Mouse (Mus musculus) liver, embryonic 16.5 days (tissue): ENCODE data around the gene Selplg. TPM values are rescaled to one million over a fixed set of nuclear protein-coding genes. Genes with fewer than 3 reads are reported as not detected.
A peak's percentile ranks its signal among the peaks of the same experiment; 100 is the strongest.

Experiments
- ATAC-seq: fragments of 200-750 bp; cut with Nextera tagmentation; 2 replicates; pipeline ENCODE4 v1.8.0; 2017; ENCODE audit warnings: low read depth, mild to moderate bottlenecking, moderate number of reproducible peaks, moderate library complexity
- H3K27ac ChIP-seq: fragments of 300-500 bp; sonication (generic); 2 replicates; pipeline ENCODE4 v1.5.1; 2014; ENCODE audit warnings: mild to moderate bottlenecking, low read length
- H3K27me3 ChIP-seq: fragments of 300-500 bp; sonication (generic); 2 replicates; pipeline ENCODE4 v1.6.1; 2014; ENCODE audit warnings: low read depth, low read length, mixed read lengths; ENCODE audit not compliant: control insufficient read depth, insufficient read depth
- H3K36me3 ChIP-seq: fragments of 300-500 bp; sonication (generic); 2 replicates; pipeline ENCODE4 v1.6.1; 2014; ENCODE audit warnings: mild to moderate bottlenecking; ENCODE audit not compliant: control insufficient read depth, insufficient read depth
- H3K4me1 ChIP-seq: fragments of 300-500 bp; sonication (generic); 2 replicates; pipeline ENCODE4 v1.6.1; 2014; ENCODE audit warnings: low read depth, low read length, mixed read lengths; ENCODE audit not compliant: control insufficient read depth
- H3K4me2 ChIP-seq: fragments of 300-500 bp; sonication (generic); 2 replicates; pipeline ENCODE4 v1.6.1; 2014; ENCODE audit warnings: low read depth, low read length, mixed read lengths
- H3K4me3 ChIP-seq: fragments of 300-500 bp; sonication (generic); 2 replicates; pipeline ENCODE4 v1.5.1; 2014; ENCODE audit warnings: low read depth, mild to moderate bottlenecking, low read length
- H3K9ac ChIP-seq: fragments of 300-500 bp; sonication (generic); 2 replicates; pipeline ENCODE4 v1.6.1; 2014; ENCODE audit warnings: low read depth, low read length
- H3K9me3 ChIP-seq: fragments of 300-500 bp; sonication (generic); replicated peaks from 2 replicates; pipeline ENCODE4 v1.6.1; 2016; ENCODE audit warnings: low read length; ENCODE audit not compliant: control insufficient read depth
- WGBS: fragments of 180-500 bp; shearing (Covaris S2); extraction: QIAGEN DNeasy Blood & Tissue Kit; methylation state at CpG from one replicate; pipeline ENCODE4 v1.1.7; 2014; ENCODE audit not compliant: insufficient replicate concordance; 5-methylcytosine and 5-hydroxymethylcytosine counted together
- polyA plus RNA-seq: library from polyadenylated mRNA; unstranded; fragments of >200 nt; fragmentation: Nextera tagmentation; extraction: Ambion mirVana; gene quantifications from 2 replicates; pipeline ENCODE4 v1.2.1, GENCODE M21; 2015

The Selplg gene
- polyA plus RNA-seq, 1 experiment from 2014 or later = 15.4 TPM

- H3K27me3 ChIP-seq = no peaks in the 10 kb centered on the region
- H3K9me3 ChIP-seq = no peaks in the 10 kb centered on the region
- H3K9ac ChIP-seq = no peak overlapping the region
- 40% methylated on average over 16 of the region's 16 CpGs for WGBS
- ATAC-seq = no peak
- H3K4me3 ChIP-seq = no peak overlapping the region
- no peak overlapping the region for H3K4me2 ChIP-seq
- H3K4me1 ChIP-seq = peaks cover 10% of the 10 kb centered on the region
- H3K36me3 ChIP-seq = no peaks in the 10 kb centered on the region
- no peak overlapping the region for H3K27ac ChIP-seq
Observed at GRCm38 (mm10) chr5:113833316-113833947, 988 bp upstream of the Selplg start.

GRCm38 (mm10) chr5:113831741-113832140 lies 703 bp downstream of the Selplg start:
- Histone ChIP-seq H3K4me2 (no peak overlapping the region), H3K27ac (no peak overlapping the region), H3K36me3 (no peaks in the 10 kb centered on the region), H3K4me3 (no peak overlapping the region), H3K4me1 (peaks cover 13% of the 10 kb centered on the region), H3K9me3 (no peaks in the 10 kb centered on the region), H3K9ac (no peak overlapping the region), H3K27me3 (no peaks in the 10 kb centered on the region)
- WGBS = 57% methylated on average over 3 of the region's 3 CpGs
- ATAC-seq = no peak

GRCm38 (mm10) chr5:113830796-113831195 lies 1.6 kb downstream of the Selplg start:
- no peak for ATAC-seq
- Histone ChIP-seq H3K9me3 (no peaks in the 10 kb centered on the region), H3K27me3 (no peaks in the 10 kb centered on the region), H3K9ac (no peak overlapping the region), H3K4me3 (no peak overlapping the region), H3K27ac (no peak overlapping the region), H3K36me3 (no peaks in the 10 kb centered on the region), H3K4me2 (no peak overlapping the region), H3K4me1 (peaks cover 13% of the 10 kb centered on the region)
- 54% methylated on average over 5 of the region's 5 CpGs for WGBS

- Histone ChIP-seq H3K27me3 (no peaks in the 10 kb centered on the region), H3K27ac (peak overlapping the region; percentile 36), H3K36me3 (no peaks in the 10 kb centered on the region), H3K4me2 (peak overlapping the region; percentile 19), H3K9me3 (no peaks in the 10 kb centered on the region), H3K4me1 (peaks cover 13% of the 10 kb centered on the region), H3K9ac (peak overlapping the region; percentile 35; the same call in 1 of the 2 replicates), H3K4me3 (peak overlapping the region; percentile 39)
- ATAC-seq = peak; percentile 61
- 9% methylated on average over 10 of the region's 10 CpGs for WGBS
Observed at GRCm38 (mm10) chr5:113830292-113830643, 2.2 kb downstream of the Selplg start.

GRCm38 (mm10) chr5:113829566-113830291 lies 2.7 kb downstream of the Selplg start:
- WGBS = 31% methylated on average over 7 of the region's 7 CpGs
- H3K4me3 ChIP-seq = peak overlapping the region; percentile 39
- no peak for ATAC-seq
- H3K36me3 ChIP-seq = no peaks in the 10 kb centered on the region
- peak overlapping the region; percentile 36 for H3K27ac ChIP-seq
- H3K9ac ChIP-seq = peak overlapping the region; percentile 35; the same call in 1 of the 2 replicates
- H3K4me1 ChIP-seq = peaks cover 13% of the 10 kb centered on the region
- H3K27me3 ChIP-seq = no peaks in the 10 kb centered on the region
- no peaks in the 10 kb centered on the region for H3K9me3 ChIP-seq
- H3K4me2 ChIP-seq = peak overlapping the region; percentile 19

GRCm38 (mm10) chr5:113828481-113828880 lies 4.0 kb downstream of the Selplg start:
- Histone ChIP-seq H3K4me2 (0 out of 2 replicates have a peak overlapping the region, but pooled peaks have one; percentile 7), H3K4me1 (peaks cover 13% of the 10 kb centered on the region), H3K36me3 (no peaks in the 10 kb centered on the region), H3K9me3 (no peaks in the 10 kb centered on the region), H3K27ac (peak overlapping the region; percentile 39), H3K9ac (no peak overlapping the region), H3K4me3 (no peak overlapping the region), H3K27me3 (no peaks in the 10 kb centered on the region)
- WGBS = 49% methylated on average over 7 of the region's 7 CpGs
- ATAC-seq = 0 out of 2 replicates have a peak, but pooled peaks have one; percentile 8

GRCm38 (mm10) chr5:113827991-113828411 lies 4.4 kb downstream of the Selplg start:
- H3K4me2 ChIP-seq = 0 out of 2 replicates have a peak overlapping the region, but pooled peaks have one; percentile 7
- no peak for ATAC-seq
- peak overlapping the region; percentile 39 for H3K27ac ChIP-seq
- no peaks in the 10 kb centered on the region for H3K36me3 ChIP-seq
- 32% methylated on average over 4 of the region's 4 CpGs for WGBS
- H3K4me3 ChIP-seq = no peak overlapping the region
- H3K9me3 ChIP-seq = no peaks in the 10 kb centered on the region
- H3K9ac ChIP-seq = no peak overlapping the region
- H3K27me3 ChIP-seq = no peaks in the 10 kb centered on the region
- peaks cover 13% of the 10 kb centered on the region for H3K4me1 ChIP-seq

- Histone ChIP-seq H3K36me3 (no peaks in the 10 kb centered on the region), H3K9me3 (no peaks in the 10 kb centered on the region), H3K4me3 (no peak overlapping the region), H3K27ac (no peak overlapping the region), H3K4me1 (peaks cover 13% of the 10 kb centered on the region), H3K4me2 (no peak overlapping the region), H3K9ac (no peak overlapping the region), H3K27me3 (no peaks in the 10 kb centered on the region)
- WGBS = 74% methylated on average over 4 of the region's 4 CpGs
- no peak for ATAC-seq
Observed at GRCm38 (mm10) chr5:113826619-113827018, 5.8 kb downstream of the Selplg start.

GRCm38 (mm10) chr5:113825558-113825957 lies 6.9 kb downstream of the Selplg start:
- no peaks in the 10 kb centered on the region for H3K36me3 ChIP-seq
- H3K9me3 ChIP-seq = no peaks in the 10 kb centered on the region
- peaks cover 11% of the 10 kb centered on the region for H3K4me1 ChIP-seq
- H3K27me3 ChIP-seq = no peaks in the 10 kb centered on the region
- no peak overlapping the region for H3K4me3 ChIP-seq
- no peak overlapping the region for H3K27ac ChIP-seq
- WGBS = 30% methylated on average over 7 of the region's 7 CpGs
- no peak overlapping the region for H3K9ac ChIP-seq
- H3K4me2 ChIP-seq = no peak overlapping the region
- no peak for ATAC-seq
